Mouse (Mus musculus): ENCODE measurements around the gene Clpsl2. TPM values are rescaled to one million over a fixed set of nuclear protein-coding genes. Genes with fewer than 3 reads are reported as not detected.

Gene Clpsl2
- not detected in 2 replicates for polyA plus RNA-seq (2012; ENCODE audit: low replicate concordance)

DNA sequence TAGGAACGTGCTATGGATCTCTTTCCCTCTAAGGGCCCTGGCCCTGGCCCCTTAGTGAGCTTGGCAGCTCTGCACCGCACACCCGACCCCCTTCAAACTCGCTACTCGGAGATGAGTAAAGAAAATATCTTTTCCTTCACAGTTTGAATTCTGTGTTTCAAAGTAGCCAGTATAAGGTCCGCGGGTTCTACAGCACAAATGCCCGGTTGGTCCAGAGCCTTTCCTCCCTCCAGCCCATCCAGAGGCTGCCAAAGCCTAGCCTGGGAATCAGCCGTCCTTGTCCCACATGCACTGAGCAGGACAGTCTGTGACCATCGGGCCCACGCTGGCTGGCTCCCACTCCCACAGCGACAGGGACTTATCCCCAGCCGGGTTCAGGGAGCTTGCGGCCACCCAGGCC is at the start of gene Clpsl2:
Clpsl2 (plus strand) TSS at position 301 of the 400 bp plus-strand sequence.

DNA sequence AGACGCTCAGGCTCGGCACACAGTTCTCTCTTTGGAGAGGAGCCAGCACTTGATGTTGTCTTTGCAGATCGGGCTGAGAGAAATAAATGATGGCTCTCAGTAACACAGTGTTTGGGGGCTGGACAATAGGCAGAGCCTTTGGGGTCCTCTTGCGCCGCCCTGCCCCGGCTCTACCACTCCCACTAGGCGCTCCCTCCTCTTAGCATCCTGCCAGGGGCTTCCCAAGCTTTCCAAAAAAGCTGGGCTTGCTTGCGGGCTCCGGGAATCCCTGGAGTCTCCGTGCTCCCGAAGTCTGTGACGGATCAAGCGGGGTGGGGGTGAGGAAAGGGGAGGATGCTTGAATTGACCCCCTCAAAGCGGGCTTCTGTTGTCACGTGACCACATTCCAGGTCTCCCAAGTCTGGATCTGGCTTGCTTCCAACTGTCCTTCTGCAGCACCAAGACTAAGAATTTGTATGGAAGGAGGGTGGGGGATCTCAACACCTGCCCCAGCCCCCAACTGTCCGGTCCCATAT is 31.7 kb upstream of the Clpsl2 start, which contains the start of gene Fkbp5:
Fkbp5 (minus strand) TSS at position 87 of the 515 bp plus-strand sequence.

DNA sequence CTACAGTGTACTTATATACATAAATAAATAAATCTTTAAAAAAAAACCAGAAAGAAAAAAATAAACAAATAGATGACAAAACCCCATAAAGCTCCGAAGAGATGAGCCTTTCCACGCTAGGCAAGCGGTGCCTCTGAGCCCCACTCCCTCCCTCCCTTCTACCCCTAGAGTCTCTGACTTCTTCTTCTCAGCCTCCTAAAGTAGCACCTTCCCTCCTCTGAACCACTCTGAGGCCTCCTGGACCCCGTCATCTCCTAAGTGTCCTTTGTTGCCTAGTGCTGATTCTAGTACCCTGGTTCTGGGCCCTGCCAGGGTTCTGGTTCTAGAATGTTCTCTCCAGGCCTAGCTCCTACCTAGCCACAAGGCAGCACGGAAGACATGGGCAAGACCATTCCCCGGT is 18.7 kb upstream of the Clpsl2 start, which contains the start of gene Armc12:
Armc12 (plus strand) TSS at position 301 of the 400 bp plus-strand sequence.

DNA sequence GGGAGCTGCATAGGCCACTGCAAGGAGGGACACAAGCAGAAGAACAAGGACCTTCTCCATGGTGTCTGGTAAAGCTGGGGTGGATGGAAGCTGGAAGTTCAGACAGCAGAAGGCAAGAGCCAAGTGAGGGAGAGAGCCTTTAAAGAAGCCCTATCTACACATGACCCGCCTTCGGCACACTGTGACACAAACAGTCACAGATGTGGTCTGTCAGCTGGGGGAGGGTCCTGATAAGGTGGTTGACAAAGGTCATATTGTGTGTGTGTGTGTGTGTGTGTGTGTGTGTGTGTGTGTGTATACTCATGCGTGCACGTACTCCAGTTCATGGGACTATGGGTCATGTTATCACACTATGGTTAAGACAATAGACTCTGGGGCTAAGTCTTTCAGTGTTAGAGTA is 11.4 kb downstream of the Clpsl2 start, which contains the start of gene Clps:
Clps (minus strand) TSS at position 169 of the 400 bp plus-strand sequence.

DNA sequence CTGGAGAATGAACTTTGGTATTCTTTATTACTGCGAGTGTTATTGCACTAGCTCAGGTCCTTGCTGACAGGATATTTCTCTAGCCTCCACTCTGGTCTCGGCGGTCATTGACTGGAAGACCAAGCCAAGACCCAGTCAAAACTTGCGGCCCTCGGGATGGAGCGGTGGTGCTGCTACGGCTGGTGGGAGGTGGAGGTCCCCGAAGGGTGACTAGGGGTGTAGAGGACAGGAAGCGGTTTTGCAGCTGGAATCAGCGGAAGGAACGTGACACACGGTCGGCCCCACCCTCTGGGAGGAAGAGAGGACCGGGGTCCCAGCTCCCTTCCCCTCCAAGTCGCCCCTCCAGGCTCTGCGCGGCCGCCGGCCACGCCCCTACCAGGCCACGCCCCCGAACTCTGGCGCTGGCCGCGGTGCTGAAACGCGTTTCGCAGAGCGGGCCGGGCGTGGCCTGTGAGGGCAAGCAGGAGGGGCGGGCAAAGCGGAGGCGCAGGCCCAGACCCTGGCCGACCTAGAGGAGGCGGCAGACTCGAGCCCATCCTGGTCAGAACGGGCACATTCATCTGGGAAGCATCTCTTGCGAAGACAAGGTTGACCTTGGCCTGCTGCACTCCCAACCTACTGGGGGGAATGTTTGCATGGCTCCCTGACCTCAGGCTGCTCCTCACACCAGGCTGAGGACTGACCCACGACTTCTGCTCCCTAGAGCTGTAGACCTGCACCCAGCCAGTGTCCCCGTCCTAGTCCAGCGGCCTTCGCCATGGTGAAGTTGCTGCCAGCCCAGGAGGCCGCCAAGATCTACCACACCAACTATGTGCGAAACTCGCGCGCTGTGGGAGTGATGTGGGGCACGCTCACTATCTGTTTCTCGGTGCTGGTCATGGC is 26.3 kb downstream of the Clpsl2 start, which contains the start of gene Lhfpl5:
Lhfpl5 (plus strand) TSS at position 398 of the 882 bp plus-strand sequence.

Other genes starting within 250 kb of the Clpsl2 start
- 40.1 and 48.3 TPM in 2 replicates for gene Fance, start 235.9 kb upstream of the Clpsl2 start, polyA plus RNA-seq (2012; ENCODE audit: low replicate concordance)
- gene Rpl10a, start 220.9 kb upstream of the Clpsl2 start, polyA plus RNA-seq (2012; ENCODE audit: low replicate concordance), result 1,596 and 4,290 TPM in 2 replicates
- gene Tead3, start 198.6 kb upstream of the Clpsl2 start, polyA plus RNA-seq (2012; ENCODE audit: low replicate concordance), result 0.22 TPM in 2 replicates
- gene Tulp1, start 184.2 kb upstream of the Clpsl2 start, polyA plus RNA-seq (2012; ENCODE audit: low replicate concordance), result not detected in 2 replicates
- 13.8 and 14.3 TPM in 2 replicates for gene Fkbp5, start 31.9 kb upstream of the Clpsl2 start, polyA plus RNA-seq (2012; ENCODE audit: low replicate concordance)
- 0.20 and 0.51 TPM in 2 replicates for gene Armc12, start 18.6 kb upstream of the Clpsl2 start, polyA plus RNA-seq (2012; ENCODE audit: low replicate concordance)
- gene Clps, start 11.4 kb downstream of the Clpsl2 start, polyA plus RNA-seq (2012; ENCODE audit: low replicate concordance), result 0.53 and 5.3 TPM in 2 replicates
- gene Lhfpl5, start 26.2 kb downstream of the Clpsl2 start, polyA plus RNA-seq (2012; ENCODE audit: low replicate concordance), result not detected in 2 replicates
- 24.2 and 90.2 TPM in 2 replicates for gene Srpk1, start 73.3 kb downstream of the Clpsl2 start, polyA plus RNA-seq (2012; ENCODE audit: low replicate concordance)
- 1.0 and 1.3 TPM in 2 replicates for gene Slc26a8, start 140.8 kb downstream of the Clpsl2 start, polyA plus RNA-seq (2012; ENCODE audit: low replicate concordance)
- 41.9 and 109 TPM in 2 replicates for gene Mapk14, start 141.9 kb downstream of the Clpsl2 start, polyA plus RNA-seq (2012; ENCODE audit: low replicate concordance)
- gene AC170998.1, start 176.7 kb downstream of the Clpsl2 start, polyA plus RNA-seq (2012; ENCODE audit: low replicate concordance), result 1.3 TPM in 1 of 2 replicates, not detected in the other
- 0.85 and 6.3 TPM in 2 replicates for gene Mapk13, start 219.9 kb downstream of the Clpsl2 start, polyA plus RNA-seq (2012; ENCODE audit: low replicate concordance)

Data from hematopoietic multipotent progenitor cell, adult 10-12 weeks (in vitro differentiated cells).